Mouse (Mus musculus) ES-E14 (cell line): ENCODE data around the gene Cd247. TPM values are rescaled to one million over a fixed set of nuclear protein-coding genes. Genes with fewer than 3 reads are reported as not detected.

Experiments used
- DNase-seq: peaks from one replicate; pipeline ENCODE4 v3.0.0-alpha.2; 2013; ENCODE audit warnings: low read depth, low spot score
- H3K27ac ChIP-seq: 2 replicates; pipeline ENCODE4 v1.5.1; 2012; ENCODE audit warnings: low read depth, mild to moderate bottlenecking, low read length, moderate library complexity, mixed read lengths; ENCODE audit not compliant: poor library complexity, insufficient read depth, severe bottlenecking
- H3K36me3 ChIP-seq: 2 replicates; pipeline ENCODE4 v1.6.1; 2012; ENCODE audit warnings: mild to moderate bottlenecking, low read length, moderate library complexity, mixed read lengths; ENCODE audit not compliant: control insufficient read depth, poor library complexity, insufficient read depth, severe bottlenecking
- H3K4me1 ChIP-seq, 2 experiments: fragments of 150-350 bp in 1 of 2; sonication (generic) in 1 of 2; 2 replicates each; pipeline ENCODE4 v1.6.1; 2012; ENCODE audit warnings: low read length in 2 of 2, mild to moderate bottlenecking in 1 of 2, mixed read lengths in 1 of 2; ENCODE audit not compliant: control insufficient read depth in 2 of 2, insufficient read depth in 2 of 2, poor library complexity in 1 of 2
- H3K4me3 ChIP-seq, 2 experiments: fragments of 150-350 bp in 1 of 2; sonication (generic) in 1 of 2; 2 replicates each; pipeline ENCODE4 v1.5.1; 2012; ENCODE audit warnings: low read length in 2 of 2, low read depth in 1 of 2, mild to moderate bottlenecking in 1 of 2, mixed read lengths in 1 of 2; ENCODE audit not compliant: insufficient read depth in 1 of 2, poor library complexity in 1 of 2, severe bottlenecking in 1 of 2
- H3K9ac ChIP-seq: 2 replicates; pipeline ENCODE4 v1.6.1; 2012; ENCODE audit warnings: low read depth, mild to moderate bottlenecking, low read length, mixed read lengths; ENCODE audit not compliant: poor library complexity, insufficient read depth, severe bottlenecking
- H3K9me3 ChIP-seq: fragments of 150-350 bp; sonication (generic); 2 replicates; pipeline ENCODE4 v1.6.1; 2012; ENCODE audit warnings: low read depth, mild to moderate bottlenecking, low read length; ENCODE audit not compliant: control insufficient read depth, insufficient read depth
- CHD2 ChIP-seq: IDR thresholded peaks from 2 replicates; pipeline ENCODE4 v1.6.1; 2014; ENCODE audit warnings: mild to moderate bottlenecking, low read depth, low read length, inconsistent platforms
- HCFC1 ChIP-seq: IDR thresholded peaks from 2 replicates; pipeline ENCODE4 v1.6.1; 2012; ENCODE audit warnings: low read length, inconsistent platforms, borderline replicate concordance; ENCODE audit not compliant: insufficient read depth
- MAFK ChIP-seq: IDR thresholded peaks from 2 replicates; pipeline ENCODE4 v1.6.1; 2014; ENCODE audit warnings: mild to moderate bottlenecking, low read depth, low read length, inconsistent platforms; ENCODE audit not compliant: insufficient read depth
- ZC3H11A ChIP-seq: IDR thresholded peaks from 2 replicates; pipeline ENCODE4 v1.6.1; 2012; ENCODE audit warnings: low read depth, mild to moderate bottlenecking, inconsistent platforms, low read length, borderline replicate concordance
- ZNF384 ChIP-seq: IDR thresholded peaks from 2 replicates; pipeline ENCODE4 v1.6.1; 2012; ENCODE audit warnings: low read depth, low read length, inconsistent platforms
- in situ Hi-C, 2 experiments: fragments of 600-800 bp; cut with MboI; formaldehyde crosslinking; loops; one replicate each; pipeline ENCODE4 v1.15.1; 2025; ENCODE audit warnings: low sequenced_read_pairs in 2 of 2, inconsistent platforms in 1 of 2; ENCODE audit not compliant: unreplicated experiment in 2 of 2
- total RNA-seq: library from RNA; depleted of rRNA; stranded (reverse); fragments of 300-350 nt; gene quantifications from 2 replicates; pipeline ENCODE4 v1.2.3, GENCODE M21; 2012

The Cd247 gene
- total RNA-seq, 1 experiment: 6.1 TPM

GRCm38 (mm10) chr1:165866630-165867280 is 78.3 kb downstream of the Cd247 start:
- Histone ChIP-seq H3K4me1 (peaks cover 0 to 7% of the 10 kb centered on the region in 2 experiments; a peak in 2 of 4 replicates), H3K4me3 (no peak overlapping the region), H3K9me3 (no peaks in the 10 kb centered on the region), H3K9ac (no peak overlapping the region), H3K36me3 (peaks cover 12% of the 10 kb centered on the region), H3K27ac (no peak overlapping the region)
- no peak for TF ChIP-seq MAFK
- TF ChIP-seq CHD2: no peak
- TF ChIP-seq ZC3H11A: no peak
- no peak for TF ChIP-seq HCFC1
- no peak for TF ChIP-seq ZNF384
- in situ Hi-C loops: no loop called here
- no peak for DNase-seq

GRCm38 (mm10) chr1:165868659-165869058 is 80.2 kb downstream of the Cd247 start:
- TF ChIP-seq CHD2 (no peak), MAFK (no peak), HCFC1 (no peak), ZC3H11A (no peak), ZNF384 (no peak)
- H3K4me1 ChIP-seq: no peaks in the 10 kb centered on the region
- no peak overlapping the region for H3K9ac ChIP-seq
- DNase-seq: no peak
- peaks cover 12% of the 10 kb centered on the region for H3K36me3 ChIP-seq
- no peaks in the 10 kb centered on the region for H3K9me3 ChIP-seq
- H3K4me3 ChIP-seq: no peak overlapping the region
- in situ Hi-C loops: no loop called here
- H3K27ac ChIP-seq: no peak overlapping the region

GRCm38 (mm10) chr1:165874645-165875044 is 86.2 kb downstream of the Cd247 start:
- in situ Hi-C loops: no loop called here
- no peaks in the 10 kb centered on the region for H3K4me1 ChIP-seq
- H3K36me3 ChIP-seq: peaks cover 23% of the 10 kb centered on the region
- no peaks in the 10 kb centered on the region for H3K9me3 ChIP-seq
- DNase-seq: no peak
- H3K27ac ChIP-seq: no peak overlapping the region
- TF ChIP-seq HCFC1 (no peak), CHD2 (no peak), ZC3H11A (no peak), ZNF384 (no peak), MAFK (no peak)
- H3K9ac ChIP-seq: no peak overlapping the region
- no peak overlapping the region for H3K4me3 ChIP-seq

GRCm38 (mm10) chr1:165875520-165876284 is 87.2 kb downstream of the Cd247 start:
- in situ Hi-C loops: no loop called here
- no peak overlapping the region for H3K27ac ChIP-seq
- peaks cover 24% of the 10 kb centered on the region for H3K36me3 ChIP-seq
- H3K9me3 ChIP-seq: no peaks in the 10 kb centered on the region
- H3K9ac ChIP-seq: no peak overlapping the region
- no peak for DNase-seq
- no peak for TF ChIP-seq HCFC1
- no peak overlapping the region for H3K4me3 ChIP-seq
- peaks cover 0 to 4% of the 10 kb centered on the region in 2 experiments; a peak in 1 of 4 replicates for H3K4me1 ChIP-seq
